Mouse (Mus musculus) adrenal gland, adult 8-10 months (tissue): ENCODE results near the gene 1700080E11Rik. TPM values are rescaled to one million over a fixed set of nuclear protein-coding genes. Genes with fewer than 3 reads are reported as not detected.
"Not testable (repeated sequence)": the region's sequence is repeated elsewhere in the genome, so short reads cannot be mapped to it uniquely, and the experiment has no call there.

Source experiments
- DNase-seq: peaks from one replicate; pipeline ENCODE4 v3.0.0; 2022
- total RNA-seq, 4 experiments: library from RNA; stranded (reverse); gene quantifications; 2 replicates each; pipeline ENCODE4 v1.2.4; 2022

1700080E11Rik gene
- not detected for total RNA-seq

- no peak for DNase-seq
These were observed at the start of gene 1700080E11Rik for GRCm38 (mm10) chr9:105144992-105145391. Gene 1700080E11Rik, minus strand, starts transcription at chr9:105145092.

- no peak for DNase-seq
These were observed 41.8 kb upstream of the 1700080E11Rik start for GRCm38 (mm10) chr9:105186725-105187124.

DNA sequence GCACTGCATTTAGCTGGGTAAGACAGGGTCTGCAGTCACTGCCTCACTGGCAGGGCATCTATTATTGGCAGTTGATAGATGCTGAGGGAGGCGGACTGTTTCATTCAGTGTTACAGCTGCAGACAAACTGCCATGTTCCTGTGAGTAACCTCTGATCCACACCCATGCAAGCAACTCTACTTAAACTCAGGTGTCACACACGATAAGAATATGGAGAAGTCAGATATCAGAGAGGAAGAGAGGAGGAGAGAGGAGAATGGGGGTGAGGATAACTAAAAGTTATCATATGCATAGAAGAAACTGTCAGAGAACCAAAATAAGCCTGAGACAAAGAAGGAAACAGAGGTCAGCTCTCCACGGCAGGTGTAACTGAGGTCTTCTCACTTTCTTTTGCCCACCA, 37.5 kb upstream of the 1700080E11Rik start:
- DNase-seq, result no peak

- DNase-seq, result no peak
These were observed 5.7 kb downstream of the 1700080E11Rik start for GRCm38 (mm10) chr9:105139204-105139603.

- no peak for DNase-seq
These were observed 8.5 kb downstream of the 1700080E11Rik start for GRCm38 (mm10) chr9:105136404-105136803.

GRCm38 (mm10) chr9:105134536-105134935, 10.4 kb downstream of the 1700080E11Rik start:
- DNase-seq, result no peak

- DNase-seq, result no peak
These were observed 12.9 kb downstream of the 1700080E11Rik start for GRCm38 (mm10) chr9:105132002-105132367.

GRCm38 (mm10) chr9:105131253-105132001, 13.5 kb downstream of the 1700080E11Rik start, which contains the start of gene Nudt16:
Gene Nudt16, minus strand, starts transcription at chr9:105131824.
- peak; percentile 92 for DNase-seq

- no peak for DNase-seq
These were observed 14.6 kb downstream of the 1700080E11Rik start for GRCm38 (mm10) chr9:105130331-105130730.

DNA sequence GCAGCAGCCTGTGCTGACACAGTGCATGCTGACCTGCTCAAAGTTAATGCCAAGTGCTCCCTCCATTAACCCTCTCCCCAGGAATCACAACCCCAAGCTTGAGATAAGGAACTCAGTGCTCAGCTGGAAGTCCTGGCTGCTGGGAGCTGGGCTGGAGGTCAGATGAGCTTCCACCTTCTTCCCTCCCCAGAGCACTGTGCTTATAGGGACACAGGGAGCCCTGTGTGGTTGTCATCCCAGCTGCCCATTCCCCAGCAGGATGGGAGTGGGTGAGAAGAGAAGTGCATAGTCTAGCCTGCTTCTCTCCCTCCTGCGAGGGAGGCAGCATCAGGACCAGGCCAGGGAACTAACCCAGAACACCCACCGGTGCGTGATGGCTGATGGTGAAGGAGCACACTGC, 19.7 kb downstream of the 1700080E11Rik start:
- DNase-seq, result not testable (repeated sequence)

DNA sequence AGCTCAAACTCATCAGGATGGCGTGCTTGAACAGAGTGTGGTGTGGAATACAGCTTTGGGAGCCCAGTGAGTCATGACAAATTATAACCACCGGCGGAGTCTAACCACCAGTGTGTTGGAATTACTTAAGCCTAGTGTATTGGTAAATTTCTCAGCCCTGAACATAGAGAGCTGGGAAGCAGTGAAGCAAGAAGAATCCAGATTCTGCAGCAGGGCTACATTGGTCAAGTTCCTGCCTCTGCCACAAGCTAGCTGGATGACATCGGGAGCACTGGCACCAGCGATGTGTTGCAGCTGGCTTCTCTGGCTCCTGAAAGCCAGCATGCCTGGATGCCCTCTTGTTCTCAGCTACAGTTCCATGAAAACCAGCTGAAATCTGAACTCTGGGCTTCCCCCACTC, 41.0 kb downstream of the 1700080E11Rik start:
- no peak for DNase-seq

- no peak for DNase-seq
These were observed 43.0 kb downstream of the 1700080E11Rik start for GRCm38 (mm10) chr9:105101911-105102310.

GRCm38 (mm10) chr9:105100807-105101570, 43.9 kb downstream of the 1700080E11Rik start:
- no peak for DNase-seq

Other genes with a start within 250 kb of the 1700080E11Rik start
- 10 to 100 TPM; 68.3 to 89.2 (median 82.2) TPM for gene Mrpl3, start 91.9 kb downstream of the 1700080E11Rik start, total RNA-seq
- 10 to 100 TPM; 17.2 to 29.5 (median 22.6) TPM for gene Nudt16, start 13.3 kb downstream of the 1700080E11Rik start, total RNA-seq